Mouse (Mus musculus) heart, embryonic 14.5 days (tissue): ENCODE measurements around the gene Zfp566. TPM values are rescaled to one million over a fixed set of nuclear protein-coding genes. Genes with fewer than 3 reads are reported as not detected.
A peak's percentile ranks its signal among the peaks of the same experiment; 100 is the strongest.

Source experiments
- ATAC-seq: fragments of 200-750 bp; cut with Nextera tagmentation; 2 replicates; pipeline ENCODE4 v1.8.0; 2017; ENCODE audit warnings: low read depth, moderate TSS enrichment; ENCODE audit not compliant: insufficient number of reproducible peaks, insufficient read depth, low FRiP score
- H3K27ac ChIP-seq, 2 experiments: fragments of 200-500 bp in 1 of 2; fragments of 300-500 bp in 1 of 2; sonication (generic) in 1 of 2; replicated peaks in 1 of 2; 2 replicates each; pipeline ENCODE4 v1.5.1; 2012 to 2014; ENCODE audit warnings: low read depth in 2 of 2, low read length in 2 of 2, control low read depth in 1 of 2, mild to moderate bottlenecking in 1 of 2, mixed read lengths in 1 of 2; ENCODE audit not compliant: control insufficient read depth in 1 of 2, insufficient read depth in 1 of 2
- H3K27me3 ChIP-seq: fragments of 300-500 bp; sonication (generic); 2 replicates; pipeline ENCODE4 v1.6.1; 2014; ENCODE audit warnings: mild to moderate bottlenecking, low read length, control low read depth; ENCODE audit not compliant: control insufficient read depth, insufficient read depth
- H3K36me3 ChIP-seq: fragments of 300-500 bp; sonication (generic); 2 replicates; pipeline ENCODE4 v1.6.1; 2014; ENCODE audit warnings: mild to moderate bottlenecking, control low read depth, low read length, mixed read lengths; ENCODE audit not compliant: control insufficient read depth, insufficient read depth
- H3K4me1 ChIP-seq, 2 experiments: fragments of 200-500 bp in 1 of 2; fragments of 300-500 bp in 1 of 2; sonication (generic) in 1 of 2; 2 replicates each; pipeline ENCODE4 v1.6.1; 2012 to 2014; ENCODE audit warnings: low read length in 2 of 2, control low read depth in 1 of 2, mixed read lengths in 1 of 2; ENCODE audit not compliant: control insufficient read depth in 2 of 2, insufficient read depth in 2 of 2
- H3K4me2 ChIP-seq: fragments of 300-500 bp; sonication (generic); 2 replicates; pipeline ENCODE4 v1.6.1; 2014; ENCODE audit warnings: mild to moderate bottlenecking, low read length
- H3K4me3 ChIP-seq, 2 experiments: fragments of 200-500 bp in 1 of 2; fragments of 300-500 bp in 1 of 2; sonication (generic) in 1 of 2; 2 replicates each; pipeline ENCODE4 v1.5.1; 2012 to 2014; ENCODE audit warnings: low read length in 2 of 2, mild to moderate bottlenecking in 2 of 2, control low read depth in 1 of 2, low read depth in 1 of 2, moderate library complexity in 1 of 2; ENCODE audit not compliant: control insufficient read depth in 1 of 2, insufficient read depth in 1 of 2
- H3K9ac ChIP-seq: fragments of 300-500 bp; sonication (generic); 2 replicates; pipeline ENCODE4 v1.6.1; 2014; ENCODE audit warnings: mild to moderate bottlenecking, low read length
- H3K9me3 ChIP-seq: fragments of 300-500 bp; sonication (generic); 2 replicates; pipeline ENCODE4 v1.6.1; 2016; ENCODE audit warnings: low read length, control low read depth; ENCODE audit not compliant: control insufficient read depth
- WGBS: fragments of 180-500 bp; shearing (Covaris S2); extraction: QIAGEN DNeasy Blood & Tissue Kit; methylation state at CpG from one replicate; pipeline ENCODE4 v1.1.7; 2014; 5-methylcytosine and 5-hydroxymethylcytosine counted together
- polyA plus RNA-seq: library from polyadenylated mRNA; unstranded; fragments of >200 nt; fragmentation: Nextera tagmentation; extraction: Ambion mirVana; gene quantifications from 2 replicates; pipeline ENCODE4 v1.2.1, GENCODE M21; 2014

Zfp566 gene
- polyA plus RNA-seq, 1 experiment from 2014 or later = 5.2 TPM

DNA sequence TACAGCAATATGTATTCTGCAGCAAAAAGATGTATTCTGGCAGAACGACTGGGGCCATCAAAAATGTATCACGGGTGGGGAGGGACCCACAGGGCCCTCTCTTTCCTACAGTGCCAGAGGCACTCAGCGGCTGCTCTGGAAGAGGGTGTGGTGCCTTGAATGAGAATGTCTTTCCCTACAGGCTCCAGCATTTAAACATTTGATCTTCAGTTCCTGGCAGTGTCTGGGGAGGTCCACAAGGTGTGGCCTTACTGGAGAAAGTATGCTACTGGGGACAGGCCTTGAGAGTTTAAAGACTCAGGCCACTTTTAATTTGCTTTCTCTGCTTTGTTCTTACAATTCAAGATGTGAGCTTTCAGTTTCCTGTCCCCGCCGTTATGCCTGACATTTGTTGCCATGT, 25.7 kb upstream of the Zfp566 start:
- WGBS = 87% methylated on average over 5 of the region's 5 CpGs
- H3K4me2 ChIP-seq = no peak overlapping the region
- no peak for ATAC-seq

DNA sequence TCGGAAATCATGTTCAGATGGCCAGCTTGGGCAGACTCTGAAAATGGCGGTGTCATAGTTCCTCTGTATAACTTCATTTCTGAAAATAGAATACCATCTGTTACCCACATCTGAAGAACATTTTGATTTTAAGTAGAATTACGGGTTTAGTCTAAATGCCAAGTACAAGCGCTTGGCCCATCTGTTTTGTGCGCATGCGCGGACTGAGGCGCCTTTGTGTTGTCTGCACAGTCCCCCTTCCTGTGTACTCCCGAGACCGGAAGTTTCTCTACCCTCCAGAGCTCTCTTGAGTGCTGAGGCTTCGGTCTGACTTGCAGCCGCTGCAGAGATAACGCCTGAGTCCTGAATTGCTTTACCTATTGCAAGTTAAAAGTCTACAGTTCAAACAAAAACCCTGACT, 9.0 kb upstream of the Zfp566 start:
- no peak overlapping the region for H3K27ac ChIP-seq
- no peak for ATAC-seq
- no peak overlapping the region for H3K9ac ChIP-seq
- no peaks in the 10 kb centered on the region for H3K27me3 ChIP-seq
- H3K4me3 ChIP-seq = no peak overlapping the region
- no peak overlapping the region for H3K4me2 ChIP-seq
- peaks cover 2 to 16% of the 10 kb centered on the region in 2 experiments; a peak in 2 of 4 replicates for H3K4me1 ChIP-seq
- H3K36me3 ChIP-seq = peaks cover 56% of the 10 kb centered on the region
- H3K9me3 ChIP-seq = peaks cover 18% of the 10 kb centered on the region
- WGBS = 83% methylated on average over 13 of the region's 13 CpGs

More for the DNA sequence above, 25.7 kb upstream of the Zfp566 start:
- no peak overlapping the region for H3K27ac ChIP-seq
- H3K4me3 ChIP-seq = no peak overlapping the region
- H3K27me3 ChIP-seq = no peaks in the 10 kb centered on the region
- peaks cover 7 to 8% of the 10 kb centered on the region in 2 experiments; a peak in 3 of 4 replicates for H3K4me1 ChIP-seq
- H3K36me3 ChIP-seq = no peaks in the 10 kb centered on the region
- no peak overlapping the region for H3K9ac ChIP-seq
- peaks cover 18% of the 10 kb centered on the region for H3K9me3 ChIP-seq

DNA sequence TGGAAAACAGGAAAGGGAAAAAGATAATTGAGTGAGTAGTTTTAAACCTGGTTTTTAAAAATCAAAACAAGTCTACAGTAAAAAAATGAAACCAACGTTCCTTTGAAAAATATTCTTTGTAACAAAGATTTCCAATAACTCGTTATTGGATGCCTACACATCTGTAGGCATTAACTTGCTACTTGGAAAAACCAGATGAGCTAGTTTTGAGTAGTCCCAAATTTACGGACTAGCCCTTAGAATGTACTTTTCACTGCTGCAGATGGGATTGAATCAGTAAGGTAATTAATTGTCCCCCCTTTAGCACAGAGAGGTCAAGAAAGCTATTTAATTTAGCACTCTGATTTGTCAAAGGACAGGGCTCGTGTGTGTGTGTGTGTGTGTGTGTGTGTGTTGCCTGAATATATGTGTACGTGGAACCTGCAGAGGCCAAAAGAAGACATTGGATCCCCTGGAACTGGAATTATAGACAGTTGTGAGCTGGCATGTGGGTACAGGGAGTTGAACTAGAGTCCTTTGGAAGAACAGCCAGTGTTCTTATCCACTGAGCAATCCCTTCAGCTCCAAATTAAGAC, 5.3 kb upstream of the Zfp566 start:
- peaks cover 23% of the 10 kb centered on the region for H3K36me3 ChIP-seq
- no peak for ATAC-seq
- WGBS = 6% methylated on average over 5 of the region's 5 CpGs
- H3K27ac ChIP-seq = peak overlapping the region in 1 of 2 experiments; percentile 95; a peak in 2 of 4 replicates
- peak overlapping the region; percentile 85 for H3K9ac ChIP-seq
- H3K4me3 ChIP-seq = peak overlapping the region; percentile 29 to 61; a peak in 3 of 4 replicates
- H3K4me2 ChIP-seq = peak overlapping the region; percentile 64
- no peaks in the 10 kb centered on the region for H3K27me3 ChIP-seq
- H3K9me3 ChIP-seq = no peaks in the 10 kb centered on the region
- peaks cover 4 to 21% of the 10 kb centered on the region in 2 experiments; a peak in 2 of 4 replicates for H3K4me1 ChIP-seq

DNA sequence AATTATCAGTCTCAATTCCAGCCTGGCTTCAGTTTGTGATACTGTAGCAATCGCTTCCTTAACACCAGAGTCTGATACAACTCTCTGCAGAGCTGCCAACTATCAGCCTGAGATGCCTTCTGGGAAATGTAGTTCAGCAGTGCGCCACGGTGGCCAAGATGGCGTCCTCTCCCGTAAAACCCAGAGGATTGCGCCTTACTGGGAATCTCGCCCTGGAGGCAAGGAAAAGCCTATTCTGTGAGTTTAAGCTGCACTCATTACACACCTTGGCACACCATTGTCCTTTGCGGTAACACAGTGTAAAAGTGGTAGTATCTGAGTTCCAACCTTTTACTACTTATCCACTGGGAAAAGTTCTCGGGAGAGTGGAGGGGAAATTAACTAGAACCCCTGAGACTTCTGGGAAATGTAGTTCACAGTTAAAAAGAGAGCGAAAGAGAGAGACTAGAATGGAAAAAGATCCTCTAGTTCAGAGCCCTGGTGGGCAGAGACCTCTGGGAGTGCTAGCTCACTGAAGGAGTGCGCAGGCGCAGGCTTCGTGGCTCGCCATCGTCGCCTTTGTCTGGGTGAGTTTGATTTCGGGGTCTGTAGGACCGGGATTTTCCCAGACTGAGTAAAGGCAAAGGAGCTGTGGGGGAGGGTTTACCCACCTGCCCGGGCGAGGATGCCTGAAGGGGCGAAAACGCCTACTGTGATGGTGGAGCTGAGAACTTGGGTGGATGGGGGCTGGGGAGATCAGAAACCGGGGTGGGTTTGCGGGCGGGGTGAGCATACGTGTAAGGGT, 4.5 kb upstream of the Zfp566 start, which contains the start of gene Zfp260:
Zfp260 (plus strand) TSS at position 132 of the 784 bp plus-strand sequence.
- peak within 1 kb of the TSS; percentile 95 to 98 for H3K27ac ChIP-seq
- H3K9ac ChIP-seq = peak within 1 kb of the TSS; percentile 85
- H3K9me3 ChIP-seq = no peaks in the 10 kb centered on the region
- peak within 1 kb of the TSS; percentile 64 for H3K4me2 ChIP-seq
- peak within 1 kb of the TSS; percentile 61 to 91 for H3K4me3 ChIP-seq
- H3K4me1 ChIP-seq = peaks cover 4 to 21% of the 10 kb centered on the region in 2 experiments; a peak in 2 of 4 replicates
- under 1% methylated on average over 26 of the region's 26 CpGs for WGBS
- H3K27me3 ChIP-seq = no peaks in the 10 kb centered on the region
- peaks cover 15% of the 10 kb centered on the region for H3K36me3 ChIP-seq
- peak; percentile 74 for ATAC-seq

DNA sequence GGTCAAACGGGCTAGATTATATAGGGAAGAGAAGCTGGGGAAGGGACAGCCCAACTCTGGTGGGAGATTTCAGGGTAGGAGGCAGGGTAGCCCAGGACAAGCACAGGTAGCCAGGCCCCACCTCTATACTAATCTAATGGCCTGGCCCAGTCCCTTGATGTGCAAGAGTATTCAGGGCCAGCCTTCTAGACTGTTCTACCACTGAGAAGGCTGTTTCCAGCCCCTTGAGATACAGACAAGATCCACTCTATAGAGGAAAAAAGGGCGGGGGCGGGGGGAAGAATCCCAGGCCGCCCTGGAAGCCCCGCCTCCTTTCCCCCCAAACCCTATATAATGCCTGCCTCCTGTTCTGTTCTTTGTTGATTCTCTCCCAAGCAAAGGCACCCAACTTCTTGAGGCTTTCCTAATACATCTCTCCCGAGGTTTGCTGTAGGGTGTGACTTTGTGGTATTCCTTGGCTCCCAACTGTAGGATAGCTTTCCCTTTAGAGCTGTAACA, 3.6 kb upstream of the Zfp566 start:
- Histone ChIP-seq H3K27me3 (no peaks in the 10 kb centered on the region), H3K36me3 (peaks cover 7% of the 10 kb centered on the region), H3K9me3 (no peaks in the 10 kb centered on the region), H3K4me1 (peaks cover 9 to 25% of the 10 kb centered on the region in 2 experiments), H3K27ac (peak overlapping the region; percentile 29 to 95; a peak in 1 of 4 replicates), H3K9ac (peak overlapping the region; percentile 85), H3K4me2 (peak overlapping the region; percentile 64), H3K4me3 (peak overlapping the region in 1 of 2 experiments; percentile 61; a peak in 2 of 4 replicates)
- WGBS = 74% methylated on average over 6 of the region's 6 CpGs
- ATAC-seq = no peak

DNA sequence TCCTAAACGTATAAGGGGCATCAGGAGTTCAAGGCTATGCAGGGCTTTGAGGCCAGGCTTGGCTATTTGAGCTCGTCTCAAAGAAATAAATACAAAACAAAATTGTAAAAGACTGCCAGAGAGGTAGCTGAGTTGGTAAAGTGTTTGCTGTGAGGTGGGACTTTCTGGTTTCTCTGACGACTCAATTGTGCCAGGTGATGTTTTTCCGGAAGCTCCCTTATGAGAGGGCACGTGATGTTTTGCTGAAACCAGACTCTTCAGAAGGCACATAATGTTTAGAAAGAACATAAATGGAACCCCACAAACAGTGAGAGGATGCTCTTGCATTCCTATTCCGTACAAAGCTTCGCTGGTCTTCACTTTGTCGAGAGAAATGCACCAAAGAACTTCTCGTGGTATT, 2.3 kb upstream of the Zfp566 start:
- H3K27ac ChIP-seq = no peak overlapping the region
- no peaks in the 10 kb centered on the region for H3K27me3 ChIP-seq
- WGBS = 75% methylated on average over 9 of the region's 9 CpGs
- no peaks in the 10 kb centered on the region for H3K36me3 ChIP-seq
- no peak overlapping the region for H3K4me2 ChIP-seq
- H3K4me3 ChIP-seq = no peak overlapping the region
- ATAC-seq = no peak
- no peaks in the 10 kb centered on the region for H3K9me3 ChIP-seq
- peaks cover 9 to 23% of the 10 kb centered on the region in 2 experiments for H3K4me1 ChIP-seq
- H3K9ac ChIP-seq = no peak overlapping the region

DNA sequence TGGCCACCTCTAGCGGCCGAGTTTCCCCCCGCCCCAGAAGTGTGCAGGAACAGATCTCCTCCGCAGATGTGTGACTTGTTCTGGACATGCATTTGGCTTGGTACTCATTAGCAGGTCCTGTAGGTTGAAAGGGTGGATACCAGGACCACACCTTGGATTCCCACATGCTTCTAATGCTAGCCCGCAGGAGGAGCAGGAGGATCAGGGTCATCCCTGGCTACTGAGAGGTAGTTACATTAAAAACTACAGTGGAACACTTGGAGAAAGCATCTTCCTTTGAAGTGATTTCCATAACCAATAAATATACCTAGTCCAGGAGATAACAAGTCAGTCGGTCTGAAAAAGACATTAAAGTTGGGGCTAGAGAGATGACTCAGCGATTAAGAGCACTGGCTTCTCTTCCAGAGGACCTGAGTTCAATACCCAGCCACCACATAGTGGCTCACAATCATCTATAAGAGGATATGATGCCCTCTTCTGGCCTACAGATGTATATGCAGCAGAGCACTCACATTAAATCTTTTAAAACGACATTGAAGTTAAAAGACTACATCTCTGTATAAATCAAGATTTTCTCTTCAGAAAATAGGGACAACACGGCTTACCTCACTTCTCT, 751 bp upstream of the Zfp566 start:
- H3K9me3 ChIP-seq = no peaks in the 10 kb centered on the region
- H3K27me3 ChIP-seq = no peaks in the 10 kb centered on the region
- peak overlapping the region; percentile 56 for H3K9ac ChIP-seq
- 0 out of 2 replicates have a peak, but pooled peaks cover under 1% of the 10 kb centered on the region for H3K36me3 ChIP-seq
- no peak for ATAC-seq
- H3K27ac ChIP-seq = peak overlapping the region; percentile 15; a peak in 1 of 4 replicates
- H3K4me1 ChIP-seq = peaks cover 7 to 15% of the 10 kb centered on the region in 2 experiments
- peak overlapping the region; percentile 55 to 100 for H3K4me3 ChIP-seq
- peak overlapping the region; percentile 71 for H3K4me2 ChIP-seq
- WGBS = 10% methylated on average over 9 of the region's 9 CpGs
